Comparison of ENCODE assay signal across 26 mouse cellular contexts in genomic region chr1:164973341-164973740, GRCm38 (mm10). TPM values are rescaled to one million over a fixed set of nuclear protein-coding genes. Genes with fewer than 3 reads are reported as not detected.
DNase-seq lines count a peak whose midpoint lies in the region; ATAC-seq and TF ChIP-seq lines count a peak whose summit lies in the region.
"Had no signal": no experiment of that assay in that cellular context is flagged by ENCODE, and none has a peak within 500 bp of the region (broad histone marks: within the 10 kb centered on the region; RNA-seq: fewer than 3 reads in every experiment).

No protein-coding gene starts in this region.

- WGBS in forebrain, embryonic 10.5 days, result 91% methylated on average over 1 of the region's 1 CpGs
- 84% methylated on average over 1 of the region's 1 CpGs for WGBS in forebrain, postnatal 0 days
- 88% methylated on average over 1 of the region's 1 CpGs for WGBS in midbrain, embryonic 13.5 days
- 86% methylated on average over 1 of the region's 1 CpGs for WGBS in midbrain, embryonic 10.5 days
- WGBS in midbrain, embryonic 16.5 days, result 74% methylated on average over 1 of the region's 1 CpGs

- ATAC-seq in forebrain, postnatal 0 days, result no peak
- ATAC-seq in midbrain, embryonic 13.5 days, result no peak
- ATAC-seq in midbrain, embryonic 16.5 days, result 0 out of 2 replicates have a peak, but pooled peaks have one; percentile 57
- ATAC-seq in megakaryocyte, adult 5-6 weeks (ENCODE audit: poor library complexity, severe bottlenecking), result no peak
- ATAC-seq: forebrain, embryonic 16.5 days; Patski had no signal

- no peaks in the 10 kb centered on the region for H3K27me3 ChIP-seq in forebrain, embryonic 10.5 days (ENCODE audit: poor library complexity, severe bottlenecking)
- H3K27me3 ChIP-seq in forebrain, postnatal 0 days (ENCODE audit: insufficient read depth, low read length), result no peaks in the 10 kb centered on the region
- no peaks in the 10 kb centered on the region for H3K27me3 ChIP-seq in midbrain, embryonic 13.5 days
- no peaks in the 10 kb centered on the region for H3K27me3 ChIP-seq in midbrain, embryonic 10.5 days (ENCODE audit: low read depth, poor library complexity, severe bottlenecking)
- no peaks in the 10 kb centered on the region for H3K27me3 ChIP-seq in midbrain, embryonic 16.5 days (ENCODE audit: control insufficient read depth, insufficient read depth, low read depth, low read length)
- H3K27me3 ChIP-seq: CH12.LX; embryonic facial prominence, embryonic 12.5 days; forebrain, embryonic 12.5 days; Patski had no signal

- H3K36me3 ChIP-seq in forebrain, embryonic 10.5 days (replicated peaks), result no peaks in the 10 kb centered on the region
- H3K36me3 ChIP-seq in forebrain, postnatal 0 days (ENCODE audit: insufficient read depth), result no peaks in the 10 kb centered on the region
- no peaks in the 10 kb centered on the region for H3K36me3 ChIP-seq in midbrain, embryonic 13.5 days
- H3K36me3 ChIP-seq in midbrain, embryonic 10.5 days, result no peaks in the 10 kb centered on the region
- no peaks in the 10 kb centered on the region for H3K36me3 ChIP-seq in midbrain, embryonic 16.5 days (ENCODE audit: control insufficient read depth, insufficient read depth, low read length)
- H3K36me3 ChIP-seq: embryonic facial prominence, embryonic 10.5 days; embryonic facial prominence, embryonic 12.5 days; forebrain, embryonic 12.5 days; G1E had no signal

- no peak overlapping the region for H3K4me3 ChIP-seq in forebrain, embryonic 10.5 days
- no peak overlapping the region for H3K4me3 ChIP-seq in forebrain, postnatal 0 days (ENCODE audit: low read depth, low read length)
- no peak overlapping the region for H3K4me3 ChIP-seq in midbrain, embryonic 13.5 days (replicated peaks)
- H3K4me3 ChIP-seq in midbrain, embryonic 10.5 days, result no peak overlapping the region
- H3K4me3 ChIP-seq in midbrain, embryonic 16.5 days (ENCODE audit: low read depth, low read length), result no peak overlapping the region
- H3K4me3 ChIP-seq: embryonic facial prominence, embryonic 10.5 days; embryonic facial prominence, embryonic 12.5 days; forebrain, embryonic 12.5 days had no signal

- peaks cover 11% of the 10 kb centered on the region for H3K4me1 ChIP-seq in forebrain, embryonic 10.5 days
- H3K4me1 ChIP-seq in forebrain, postnatal 0 days (ENCODE audit: insufficient read depth), result no peaks in the 10 kb centered on the region
- peaks cover 10% of the 10 kb centered on the region for H3K4me1 ChIP-seq in midbrain, embryonic 13.5 days (replicated peaks)
- H3K4me1 ChIP-seq in midbrain, embryonic 10.5 days, result peaks cover 11% of the 10 kb centered on the region
- peaks cover 5% of the 10 kb centered on the region; the same call in 1 of the 2 replicates for H3K4me1 ChIP-seq in midbrain, embryonic 16.5 days (ENCODE audit: control insufficient read depth, insufficient read depth, low read length)
- H3K4me1 ChIP-seq: embryonic facial prominence, embryonic 10.5 days; embryonic facial prominence, embryonic 12.5 days had no signal

- H3K9me3 ChIP-seq in forebrain, embryonic 10.5 days, result no peaks in the 10 kb centered on the region
- no peaks in the 10 kb centered on the region for H3K9me3 ChIP-seq in forebrain, postnatal 0 days (ENCODE audit: low read length)
- no peaks in the 10 kb centered on the region for H3K9me3 ChIP-seq in midbrain, embryonic 13.5 days
- H3K9me3 ChIP-seq in midbrain, embryonic 10.5 days (replicated peaks), result no peaks in the 10 kb centered on the region
- H3K9me3 ChIP-seq in midbrain, embryonic 16.5 days (replicated peaks; ENCODE audit: control insufficient read depth, low read length, poor library complexity, severe bottlenecking), result no peaks in the 10 kb centered on the region
- H3K9me3 ChIP-seq: embryonic facial prominence, embryonic 10.5 days; embryonic facial prominence, embryonic 12.5 days; forebrain, embryonic 12.5 days had no signal

- H3K9ac ChIP-seq in forebrain, postnatal 0 days, result no peak overlapping the region
- no peak overlapping the region for H3K9ac ChIP-seq in midbrain, embryonic 13.5 days (replicated peaks)
- no peak overlapping the region for H3K9ac ChIP-seq in midbrain, embryonic 16.5 days (ENCODE audit: low read depth, low read length)
- H3K9ac ChIP-seq: embryonic facial prominence, embryonic 12.5 days; forebrain, embryonic 12.5 days had no signal

- H3K4me2 ChIP-seq in forebrain, postnatal 0 days (ENCODE audit: low read depth), result no peak overlapping the region
- no peak overlapping the region for H3K4me2 ChIP-seq in midbrain, embryonic 13.5 days (replicated peaks)
- no peak overlapping the region for H3K4me2 ChIP-seq in midbrain, embryonic 16.5 days (ENCODE audit: low read length)
- H3K4me2 ChIP-seq: embryonic facial prominence, embryonic 12.5 days; forebrain, embryonic 12.5 days had no signal

- DNase-seq in forebrain, embryonic 10.5 days (ENCODE audit: extremely low spot score, low spot score), result no peak
- no peak for DNase-seq in forebrain, postnatal 0 days
- DNase-seq in midbrain, embryonic 10.5 days (ENCODE audit: low spot score), result no peak
- DNase-seq: adrenal gland, adult 8-10 months; adrenal gland, postnatal 14 days; adrenal gland, postnatal 36 days; B cell, adult 2 months; cerebellum, adult 11-12 months; cerebellum, adult 2 months; cerebellum, adult 9-10 months; cerebellum, postnatal 10 days; cerebellum, postnatal 25 days had no signal

- peak overlapping the region; percentile 56; the same call in 1 of the 2 replicates for H3K27ac ChIP-seq in forebrain, embryonic 10.5 days
- H3K27ac ChIP-seq in forebrain, postnatal 0 days (ENCODE audit: low read depth, low read length), result no peak overlapping the region
- H3K27ac ChIP-seq in midbrain, embryonic 13.5 days, result 0 out of 2 replicates have a peak overlapping the region, but pooled peaks have one; percentile 19
- H3K27ac ChIP-seq in midbrain, embryonic 10.5 days (replicated peaks), result no peak overlapping the region
- H3K27ac ChIP-seq in midbrain, embryonic 16.5 days (ENCODE audit: low read length), result no peak overlapping the region
- H3K27ac ChIP-seq: embryonic facial prominence, embryonic 10.5 days; embryonic facial prominence, embryonic 12.5 days; forebrain, embryonic 12.5 days had no signal

- no peak for TF ChIP-seq CTCF in forebrain, postnatal 0 days (IDR thresholded peaks at IDR 0.05; ENCODE audit: low read depth)

RNA-seq across cellular contexts. Expression of gene Xcl1, which starts 38.0 kb away (rescaled TPM):
- not detected in 2 replicates for polyA plus RNA-seq in forebrain, embryonic 10.5 days (2016; fragmentation: Nextera tagmentation; extraction: Ambion mirVana)
- not detected in 2 replicates for total RNA-seq in forebrain, postnatal 0 days (2014; rRNA removed)
- not detected in 2 replicates for polyA plus RNA-seq in forebrain, postnatal 0 days (2015; fragmentation: Nextera tagmentation; extraction: Ambion mirVana)
- polyA plus RNA-seq in midbrain, embryonic 13.5 days (2015; fragmentation: Nextera tagmentation; extraction: Ambion mirVana), result not detected in 2 replicates
- polyA plus RNA-seq in midbrain, embryonic 10.5 days (2016; fragmentation: Nextera tagmentation; extraction: Ambion mirVana), result not detected in 2 replicates
- polyA plus RNA-seq in midbrain, embryonic 16.5 days (2015; fragmentation: Nextera tagmentation; extraction: Ambion mirVana), result not detected in 2 replicates
- total RNA-seq in megakaryocyte, adult 5-6 weeks (2015), result 4.5 and 12.4 TPM in 2 replicates
- 13.4 and 13.8 TPM in 2 replicates for total RNA-seq in megakaryocyte, adult 5-6 weeks (2017)
- total RNA-seq: adrenal gland, adult 18-20 months; adrenal gland, postnatal 14 days; G1E had no signal
- polyA plus RNA-seq: cerebellum, adult 2 months; cortical plate, adult 2 months; embryonic facial prominence, embryonic 10.5 days; embryonic facial prominence, embryonic 12.5 days; embryonic facial prominence, embryonic 14.5 days; forebrain, embryonic 12.5 days; forebrain, embryonic 14.5 days; forebrain, embryonic 16.5 days; G1E; Patski had no signal

Comparison
In these comparisons a context has a peak if more than half of its experiments do, and no peak if none do; other contexts are left out.
1. H3K27ac ChIP-seq: peak in forebrain, embryonic 10.5 days (single experiment) and midbrain, embryonic 13.5 days (single experiment); none in forebrain, postnatal 0 days (single experiment), midbrain, embryonic 10.5 days (single experiment) and midbrain, embryonic 16.5 days (single experiment).